Mouse (Mus musculus) embryo, embryonic 9.5 days (tissue): ENCODE data around the gene H2afv.
A peak's percentile ranks its signal among the peaks of the same experiment; 100 is the strongest.
"Not testable (repeated sequence)": the region's sequence is repeated elsewhere in the genome, so short reads cannot be mapped to it uniquely, and the experiment has no call there.

Source experiments
- DNase-seq: peaks from one replicate; pipeline ENCODE4 v3.0.0-alpha.2; 2017; ENCODE audit errors: extremely low spot score

The H2afv gene

DNA sequence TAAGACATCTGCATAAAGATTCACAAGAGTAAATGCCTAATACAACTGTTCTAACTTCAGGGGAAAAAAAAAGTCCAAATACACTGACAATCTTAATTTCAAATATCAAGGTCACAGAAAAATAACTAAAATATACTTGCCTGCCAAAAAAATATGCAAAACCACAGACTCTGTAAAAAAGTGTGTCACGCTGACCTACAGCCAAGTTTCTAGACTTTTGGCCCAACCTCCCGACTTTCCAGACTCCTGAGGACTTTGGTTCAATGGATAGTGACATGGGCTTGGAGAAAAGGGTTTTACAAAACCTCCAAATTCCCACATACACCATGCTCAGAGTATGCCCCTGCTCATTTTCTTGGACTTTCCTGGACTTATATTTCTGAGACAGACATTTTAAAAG lies 24.3 kb upstream of the H2afv start:
- DNase-seq, result no peak

DNA sequence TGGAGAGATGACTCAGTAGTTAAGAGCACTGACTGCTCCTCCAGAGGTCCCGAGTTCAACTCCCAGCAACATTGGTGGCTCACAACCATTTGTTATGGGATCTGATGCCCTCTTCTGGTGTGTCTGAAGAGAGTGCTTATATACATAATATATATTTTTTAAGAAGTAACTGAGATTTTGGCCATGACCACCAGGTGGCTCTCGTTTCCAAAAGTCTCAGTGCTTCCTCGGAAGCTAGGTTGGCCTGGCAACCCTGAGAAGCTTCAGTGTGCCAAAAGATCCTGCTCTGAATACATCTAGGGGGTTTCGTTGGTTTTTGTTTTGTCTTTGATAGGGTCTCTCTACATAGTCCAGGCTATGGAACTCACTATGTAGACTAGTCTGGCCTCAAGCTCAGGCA lies 20.9 kb upstream of the H2afv start:
- peak; percentile 62 for DNase-seq

DNA sequence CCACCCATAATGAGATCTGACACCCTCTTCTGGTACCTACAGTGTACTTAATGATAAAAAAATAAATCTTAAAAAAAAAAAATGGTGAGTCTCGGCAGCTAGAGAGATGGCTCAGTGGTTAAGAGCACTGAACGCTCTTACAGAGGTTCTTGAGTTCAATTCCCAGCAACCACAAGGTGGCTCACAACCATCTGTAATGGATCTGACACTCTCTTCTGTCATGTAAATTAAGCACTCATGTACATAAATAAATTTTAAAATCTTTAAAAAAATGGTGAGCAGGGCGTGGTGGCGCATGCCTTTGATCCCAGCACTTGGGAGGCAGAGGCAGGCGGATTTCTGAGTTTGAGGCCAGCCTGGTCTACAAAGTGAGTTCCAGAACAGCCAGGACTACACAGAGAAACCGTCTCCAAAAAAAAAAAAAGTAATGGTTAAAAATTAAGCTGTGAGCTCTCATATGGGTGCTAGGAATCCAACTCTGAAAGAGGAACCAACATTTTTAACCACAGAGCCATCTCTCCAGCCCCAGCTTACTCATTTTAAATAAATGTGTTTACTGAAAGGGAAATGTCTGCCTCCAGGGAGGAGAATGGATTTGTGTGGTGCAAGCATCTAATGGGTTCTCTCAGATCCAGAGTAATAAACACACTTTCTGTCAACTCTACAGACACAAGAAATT lies 19.1 kb upstream of the H2afv start:
- DNase-seq, result no peak

GRCm38 (mm10) chr11:6456083-6456482 lies 11.8 kb upstream of the H2afv start:
- no peak for DNase-seq

DNA sequence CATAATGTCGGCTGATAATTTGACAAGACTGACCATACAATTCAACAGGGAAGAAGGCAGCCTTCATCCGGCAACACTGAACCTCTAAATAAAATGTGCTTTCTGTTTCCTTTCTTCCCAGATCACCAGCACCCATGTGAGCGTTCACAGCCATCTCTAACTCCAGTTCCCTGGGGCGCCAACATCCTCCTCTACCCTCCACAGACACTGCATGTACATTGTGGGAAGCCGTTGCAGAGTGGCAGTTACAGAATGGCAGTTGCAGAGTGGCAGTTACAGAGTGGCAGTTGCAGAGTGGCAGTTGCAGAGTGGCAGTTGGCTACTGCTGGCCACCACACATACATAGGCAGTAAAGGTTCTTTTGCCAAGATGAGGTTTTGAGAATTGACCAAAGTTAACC lies 3.9 kb upstream of the H2afv start:
- not testable (repeated sequence) for DNase-seq

DNA sequence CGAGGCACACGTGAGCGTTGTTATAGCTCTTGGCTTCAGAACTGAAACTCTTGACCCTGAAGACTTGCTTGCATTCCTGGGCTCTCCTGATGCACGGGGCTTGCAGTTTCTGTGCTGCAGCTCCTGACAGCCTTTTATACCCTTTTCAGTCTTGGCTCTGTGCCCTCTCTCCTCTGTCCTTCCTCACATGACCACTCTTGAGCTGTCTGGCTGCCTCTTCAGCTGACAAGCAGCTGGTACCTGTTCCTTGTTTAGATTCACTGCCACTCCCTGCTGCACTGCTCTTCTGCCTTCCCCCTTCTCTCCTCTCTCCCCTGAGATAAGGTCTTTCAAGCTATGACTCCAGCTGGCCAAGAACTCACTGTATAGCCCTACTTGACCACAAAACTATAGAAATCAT lies 3.2 kb upstream of the H2afv start:
- no peak for DNase-seq

- DNase-seq, result no peak
These were observed 1.7 kb upstream of the H2afv start for GRCm38 (mm10) chr11:6445951-6446350.

DNA sequence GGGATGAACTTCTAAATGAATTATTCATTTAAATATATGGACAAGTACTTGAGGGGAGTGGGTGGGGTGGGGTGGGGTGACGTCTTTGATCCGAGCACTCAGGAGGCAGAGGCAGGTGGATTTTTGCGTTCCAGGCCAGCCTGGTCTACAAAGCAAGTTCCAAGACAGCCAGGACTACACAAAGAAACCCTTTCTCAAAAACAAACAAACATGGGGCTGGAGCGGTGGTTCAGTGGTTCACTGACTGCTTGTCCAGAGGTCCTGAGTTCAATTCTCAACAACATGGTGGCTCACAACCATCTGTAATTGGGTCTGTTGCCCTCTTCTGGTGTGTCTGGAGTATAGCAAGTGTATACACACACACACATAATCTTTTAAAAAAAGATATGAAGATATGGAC lies 1.2 kb upstream of the H2afv start:
- DNase-seq, result no peak

GRCm38 (mm10) chr11:6443727-6444076 lies 541 bp downstream of the H2afv start:
- no peak for DNase-seq

- DNase-seq, result no peak
These were observed 1.1 kb downstream of the H2afv start for GRCm38 (mm10) chr11:6443102-6443501.

- no peak for DNase-seq
These were observed 1.7 kb downstream of the H2afv start for GRCm38 (mm10) chr11:6442566-6442965.

DNA sequence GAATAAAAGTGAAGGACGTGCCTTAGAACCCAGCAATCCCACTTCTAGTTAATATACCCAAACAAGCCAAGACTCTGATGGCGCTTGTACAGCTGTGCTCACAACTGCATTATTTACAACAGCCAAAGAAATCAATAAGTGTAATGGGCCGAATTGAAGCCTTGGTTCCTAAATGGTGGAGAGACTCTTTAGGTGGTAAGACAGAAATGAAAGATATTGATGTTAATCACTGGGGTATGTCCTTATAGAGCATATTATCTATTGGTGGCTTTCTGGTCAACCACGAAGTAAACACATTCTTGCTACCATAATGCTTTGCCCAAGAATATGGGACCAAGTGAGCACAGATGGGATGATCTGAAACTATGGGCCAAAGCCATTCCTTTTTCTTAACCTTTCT lies 4.1 kb downstream of the H2afv start:
- no peak for DNase-seq

- no peak for DNase-seq
These were observed 6.6 kb downstream of the H2afv start for GRCm38 (mm10) chr11:6437667-6438066.

DNA sequence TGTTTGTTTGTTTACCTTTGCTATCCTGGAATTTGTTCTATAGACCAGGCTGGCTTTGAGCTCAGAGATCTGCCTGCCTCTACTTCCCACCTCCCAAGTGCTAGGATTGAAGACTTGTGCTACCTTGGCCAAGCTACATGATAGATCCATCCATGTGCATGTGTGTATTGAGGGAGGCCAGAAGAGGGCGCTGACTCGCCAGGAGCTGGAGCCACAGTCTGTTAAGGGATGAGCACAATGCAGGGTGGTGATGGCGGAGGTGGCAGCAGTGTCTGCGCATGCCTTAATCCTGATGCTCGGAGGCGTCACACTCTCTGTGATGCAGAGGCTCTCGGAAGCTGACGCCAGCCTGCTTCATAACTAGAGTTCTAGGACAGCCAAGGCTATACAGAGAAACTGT lies 7.8 kb downstream of the H2afv start:
- DNase-seq, result peak; percentile 25

- no peak for DNase-seq
These were observed 14.1 kb downstream of the H2afv start for GRCm38 (mm10) chr11:6430186-6430585.

- peak; percentile 37 for DNase-seq
These were observed 23.4 kb downstream of the H2afv start for GRCm38 (mm10) chr11:6420722-6421350.

GRCm38 (mm10) chr11:6420283-6420703 lies 23.9 kb downstream of the H2afv start:
- peak; percentile 43 for DNase-seq

DNA sequence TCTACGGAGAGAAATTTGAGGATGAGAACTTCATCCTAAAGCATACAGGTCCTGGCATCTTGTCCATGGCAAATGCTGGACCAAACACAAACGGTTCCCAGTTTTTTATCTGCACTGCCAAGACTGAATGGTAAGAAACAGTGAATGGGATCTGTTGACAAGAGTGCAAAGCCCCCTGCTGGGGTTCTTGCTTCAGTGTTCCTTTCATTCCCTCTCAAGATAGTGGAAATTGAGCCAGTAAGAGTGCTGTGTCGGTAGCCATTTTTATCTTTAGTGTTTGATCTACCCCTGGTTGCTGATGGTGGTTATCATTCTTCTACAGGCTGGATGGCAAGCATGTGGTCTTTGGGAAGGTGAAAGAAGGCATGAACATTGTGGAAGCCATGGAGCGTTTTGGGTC lies 25.1 kb downstream of the H2afv start:
- not testable (repeated sequence) for DNase-seq

DNA sequence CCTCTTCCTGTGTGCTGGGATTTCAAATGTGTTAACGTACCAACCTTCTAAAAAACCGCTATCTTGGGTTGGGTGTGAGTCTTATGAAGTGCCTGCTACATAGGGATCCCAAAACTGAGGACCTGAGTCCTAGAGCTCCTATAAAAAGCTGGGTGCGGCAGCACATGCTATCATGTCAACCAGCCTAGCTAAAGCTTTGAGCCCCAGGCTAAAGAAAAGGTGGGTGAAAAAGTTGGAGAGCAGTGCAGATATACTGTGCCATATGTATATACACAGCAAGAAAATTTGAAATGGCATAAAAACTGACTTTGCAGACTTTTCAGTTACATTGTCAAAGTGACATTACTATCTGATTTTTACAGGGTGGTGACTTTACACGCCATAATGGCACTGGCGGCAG lies 25.5 kb downstream of the H2afv start:
- no peak for DNase-seq

- no peak for DNase-seq
These were observed 26.8 kb downstream of the H2afv start for GRCm38 (mm10) chr11:6417490-6417889.

DNA sequence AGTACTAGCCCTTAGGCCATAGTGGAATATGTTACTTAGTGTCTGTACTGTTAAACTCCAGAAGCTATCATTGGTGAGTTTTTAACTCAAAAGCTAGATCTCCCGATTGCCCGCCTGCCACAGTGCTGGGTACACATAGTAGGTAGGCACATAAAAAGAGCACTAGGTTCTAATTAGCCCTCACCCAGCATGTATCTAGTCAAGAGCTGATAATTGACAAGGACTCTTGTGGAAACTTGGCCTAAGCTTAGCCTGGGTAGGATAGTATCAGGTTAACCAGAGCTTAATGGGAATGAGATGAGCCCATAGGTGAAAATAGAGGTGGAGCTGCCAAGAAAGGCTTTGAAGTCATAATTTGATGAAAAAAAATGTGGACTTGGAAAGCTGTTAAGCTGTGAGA lies 27.2 kb downstream of the H2afv start:
- no peak for DNase-seq

- DNase-seq, result peak; percentile 75
These were observed 27.7 kb downstream of the H2afv start for GRCm38 (mm10) chr11:6416405-6417034.
